ENCODE assay signal across 9 mouse cellular contexts in genomic region chr17:6697224-6697775, GRCm38 (mm10). TPM values are rescaled to one million over a fixed set of nuclear protein-coding genes. Genes with fewer than 3 reads are reported as not detected.
A peak's percentile ranks its signal among the peaks of the same experiment; 100 is the strongest.
DNase-seq lines count a peak whose midpoint lies in the region; ATAC-seq and TF ChIP-seq lines count a peak whose summit lies in the region.
"Not testable (repeated sequence)": the region's sequence is repeated elsewhere in the genome, so short reads cannot be mapped to it uniquely, and the experiment has no call there.
"Had no signal": no experiment of that assay in that cellular context is flagged by ENCODE, and none has a peak within 500 bp of the region (broad histone marks: within the 10 kb centered on the region; RNA-seq: fewer than 3 reads in every experiment).

No protein-coding gene starts in this region.

- not testable (repeated sequence) for H3K4me3 ChIP-seq in forebrain, embryonic 10.5 days; heart, embryonic 16.5 days (ENCODE audit: low read length); kidney, embryonic 15.5 days (replicated peaks); liver, adult 2 months (ENCODE audit: insufficient read depth, low read depth, low read length); midbrain, postnatal 0 days (ENCODE audit: low read depth, low read length); stomach, postnatal 0 days (ENCODE audit: low read depth, low read length)

- not testable (repeated sequence) for H3K27me3 ChIP-seq in forebrain, embryonic 10.5 days (ENCODE audit: poor library complexity, severe bottlenecking); heart, embryonic 16.5 days (ENCODE audit: control insufficient read depth, insufficient read depth, low read length); kidney, embryonic 15.5 days; liver, adult 2 months (ENCODE audit: control insufficient read depth, insufficient read depth, low read length); midbrain, postnatal 0 days (ENCODE audit: insufficient read depth, low read length); stomach, postnatal 0 days (ENCODE audit: control insufficient read depth, insufficient read depth, low read length)

- H3K4me2 ChIP-seq in heart, embryonic 16.5 days (ENCODE audit: low read depth, low read length); kidney, embryonic 15.5 days; midbrain, postnatal 0 days (ENCODE audit: low read depth, low read length, poor library complexity, severe bottlenecking); stomach, postnatal 0 days (replicated peaks; ENCODE audit: low read depth): not testable (repeated sequence)

- TF ChIP-seq CTCF in brain, embryonic 14.5 days (IDR thresholded peaks at IDR 0.05; ENCODE audit: borderline replicate concordance, extremely low read depth, insufficient read depth, insufficient read length) = peak; percentile 14; the same call in 1 of the 2 replicates
- peak; percentile 24; the same call in 1 of the 2 replicates for TF ChIP-seq CTCF in liver, adult 2 months (IDR thresholded peaks at IDR 0.05; ENCODE audit: low read depth, low read length)
- TF ChIP-seq CTCF in midbrain, postnatal 0 days (IDR thresholded peaks at IDR 0.05) = peak; percentile 61
- TF ChIP-seq CTCF in stomach, postnatal 0 days (IDR thresholded peaks at IDR 0.05; ENCODE audit: low read depth) = peak; percentile 68

- H3K79me2 ChIP-seq in liver, adult 2 months (ENCODE audit: control insufficient read depth, insufficient read depth, low read length) = not testable (repeated sequence)

- H3K36me3 ChIP-seq in forebrain, embryonic 10.5 days (replicated peaks); heart, embryonic 16.5 days (ENCODE audit: control insufficient read depth, insufficient read depth); kidney, embryonic 15.5 days; liver, adult 2 months (ENCODE audit: control insufficient read depth, insufficient read depth, low read length); midbrain, postnatal 0 days (ENCODE audit: insufficient read depth, low read length); stomach, postnatal 0 days (ENCODE audit: control insufficient read depth, insufficient read depth, low read length): not testable (repeated sequence)

- H3K9me3 ChIP-seq in forebrain, embryonic 10.5 days; heart, embryonic 16.5 days (replicated peaks; ENCODE audit: control insufficient read depth, low read length); kidney, embryonic 15.5 days (replicated peaks); midbrain, postnatal 0 days (ENCODE audit: low read length); stomach, postnatal 0 days (ENCODE audit: control insufficient read depth, low read length): not testable (repeated sequence)

- H3K27ac ChIP-seq in forebrain, embryonic 10.5 days; heart, embryonic 16.5 days (ENCODE audit: low read length); kidney, embryonic 15.5 days; liver, adult 2 months (replicated peaks; ENCODE audit: insufficient read depth, low read depth, low read length); midbrain, postnatal 0 days (ENCODE audit: low read depth, low read length); stomach, postnatal 0 days (replicated peaks): not testable (repeated sequence)

- 37% methylated on average over 4 of the region's 4 CpGs for WGBS in forebrain, embryonic 10.5 days
- WGBS in heart, embryonic 16.5 days = 38% methylated on average over 3 of the region's 4 CpGs
- 22% methylated on average over 4 of the region's 4 CpGs for WGBS in kidney, embryonic 15.5 days
- WGBS in liver, adult 2 months = 28% methylated on average over 4 of the region's 4 CpGs
- 68% methylated on average over 2 of the region's 4 CpGs for WGBS in midbrain, postnatal 0 days
- WGBS in stomach, postnatal 0 days = 57% methylated on average over 2 of the region's 4 CpGs

- not testable (repeated sequence) for H3K4me1 ChIP-seq in forebrain, embryonic 10.5 days; heart, embryonic 16.5 days (ENCODE audit: control insufficient read depth, insufficient read depth, low read length); kidney, embryonic 15.5 days; liver, adult 2 months (ENCODE audit: control insufficient read depth, insufficient read depth, low read length); midbrain, postnatal 0 days (ENCODE audit: insufficient read depth, low read length); stomach, postnatal 0 days (replicated peaks; ENCODE audit: control insufficient read depth, insufficient read depth)

- TF ChIP-seq POLR2A in brain, embryonic 14.5 days (IDR thresholded peaks at IDR 0.05; ENCODE audit: borderline replicate concordance, extremely low read depth, insufficient read depth, insufficient read length, poor library complexity, severe bottlenecking); liver, adult 2 months (IDR thresholded peaks at IDR 0.05; ENCODE audit: extremely low read depth, insufficient read depth, low read length): not testable (repeated sequence)

- DNase-seq in CD8-positive naive resting alpha-beta T cell, adult 2 months (ENCODE audit: low read depth in 2 of 2, low spot score in 2 of 2) = peak; percentile 52 to 59
- peak; percentile 42 for DNase-seq in brain, embryonic 14.5 days (ENCODE audit: low read depth)
- peak; percentile 15 for DNase-seq in forebrain, embryonic 10.5 days (ENCODE audit: extremely low spot score, low spot score)
- DNase-seq in liver, adult 2 months (ENCODE audit: extremely low read depth, low read depth, low spot score) = peak; percentile 8
- not testable (repeated sequence) for DNase-seq in midbrain, postnatal 0 days (ENCODE audit: low spot score)
- DNase-seq in stomach, postnatal 0 days (ENCODE audit: low spot score) = peak; percentile 22

- ATAC-seq in heart, embryonic 16.5 days (replicated peaks; ENCODE audit: extremely low read depth, insufficient read depth, low FRiP score) = 0 out of 2 replicates have a peak, but pooled peaks have one; percentile 30
- ATAC-seq in kidney, embryonic 15.5 days (replicated peaks; ENCODE audit: low FRiP score) = peak; percentile 69; the same call in 1 of the 2 replicates
- ATAC-seq in midbrain, postnatal 0 days (ENCODE audit: low FRiP score) = peak; percentile 61; the same call in 1 of the 2 replicates
- ATAC-seq in stomach, postnatal 0 days (ENCODE audit: low FRiP score, low TSS enrichment) = peak; percentile 82

- H3K9ac ChIP-seq in heart, embryonic 16.5 days (ENCODE audit: low read length); kidney, embryonic 15.5 days; liver, adult 2 months (ENCODE audit: low read depth, low read length); midbrain, postnatal 0 days (replicated peaks; ENCODE audit: low read length, poor library complexity, severe bottlenecking); stomach, postnatal 0 days (ENCODE audit: low read length): not testable (repeated sequence)

- TF ChIP-seq EP300 in stomach, postnatal 0 days (optimal IDR thresholded peaks at IDR 0.05) = not testable (repeated sequence)

RNA-seq across cellular contexts. Expression of gene Sytl3, which starts 38.4 kb away (rescaled TPM):
- polyA plus RNA-seq in brain, embryonic 14.5 days (2012; rRNA removed) = 0.28 and 0.77 TPM in 2 replicates
- 0.24 TPM in 1 of 2 replicates, not detected in the other for polyA plus RNA-seq in forebrain, embryonic 10.5 days (2016; fragmentation: Nextera tagmentation; extraction: Ambion mirVana)
- polyA plus RNA-seq in heart, embryonic 16.5 days (2015; fragmentation: Nextera tagmentation; extraction: Ambion mirVana) = 2.6 and 5.2 TPM in 2 replicates
- polyA plus RNA-seq in kidney, embryonic 15.5 days (2015; fragmentation: Nextera tagmentation; extraction: Ambion mirVana) = 1.1 and 1.2 TPM in 2 replicates
- 0.18 and 0.20 TPM in 2 replicates for total RNA-seq in liver, adult 2 months (2014; rRNA removed)
- polyA plus RNA-seq in liver, adult 2 months (2012; rRNA removed) = 0.11 TPM in 1 of 2 replicates, not detected in the other
- 0.33 TPM in 1 of 2 replicates, not detected in the other for total RNA-seq in midbrain, postnatal 0 days (2014; rRNA removed)
- 0.49 and 0.65 TPM in 2 replicates for polyA plus RNA-seq in midbrain, postnatal 0 days (2015; fragmentation: Nextera tagmentation; extraction: Ambion mirVana)
- polyA plus RNA-seq in stomach, postnatal 0 days (2015; fragmentation: Nextera tagmentation; extraction: Ambion mirVana) = 0.99 and 1.1 TPM in 2 replicates
- total RNA-seq: layer of hippocampus, adult 18-20 months had no signal

RNA-seq across cellular contexts. Expression of gene Dynlt1f, which starts 41.6 kb away (rescaled TPM):
- polyA plus RNA-seq in brain, embryonic 14.5 days (2012; rRNA removed) = 240 and 274 TPM in 2 replicates
- 291 and 301 TPM in 2 replicates for polyA plus RNA-seq in forebrain, embryonic 10.5 days (2016; fragmentation: Nextera tagmentation; extraction: Ambion mirVana)
- polyA plus RNA-seq in heart, embryonic 16.5 days (2015; fragmentation: Nextera tagmentation; extraction: Ambion mirVana) = 181 and 182 TPM in 2 replicates
- polyA plus RNA-seq in kidney, embryonic 15.5 days (2015; fragmentation: Nextera tagmentation; extraction: Ambion mirVana) = 234 and 259 TPM in 2 replicates
- 7.2 and 9.5 TPM in 2 replicates for total RNA-seq in liver, adult 2 months (2014; rRNA removed)
- polyA plus RNA-seq in liver, adult 2 months (2012; rRNA removed) = 4.1 and 5.3 TPM in 2 replicates
- 139 and 140 TPM in 2 replicates for total RNA-seq in midbrain, postnatal 0 days (2014; rRNA removed)
- polyA plus RNA-seq in midbrain, postnatal 0 days (2015; fragmentation: Nextera tagmentation; extraction: Ambion mirVana) = 274 and 277 TPM in 2 replicates
- polyA plus RNA-seq in stomach, postnatal 0 days (2015; fragmentation: Nextera tagmentation; extraction: Ambion mirVana) = 186 and 187 TPM in 2 replicates

Comparison
In these comparisons a context has a peak if more than half of its experiments do, and no peak if none do; other contexts are left out.
1. CTCF ChIP-seq: peak in every context shown above with its lines; median percentile 68 in stomach, postnatal 0 days; 61 in midbrain, postnatal 0 days; 24 in liver, adult 2 months; 14 in brain, embryonic 14.5 days.
2. ATAC-seq: peak in every context shown above with its lines; median percentile 82 in stomach, postnatal 0 days; 69 in kidney, embryonic 15.5 days; 61 in midbrain, postnatal 0 days; 30 in heart, embryonic 16.5 days.
3. RNA of gene Dynlt1f, which starts 41.6 kb away (polyA plus RNA-seq): 291 to 301 TPM in forebrain, embryonic 10.5 days, 274 to 277 TPM in midbrain, postnatal 0 days, 240 to 274 TPM in brain, embryonic 14.5 days, 234 to 259 TPM in kidney, embryonic 15.5 days, 186 to 187 TPM in stomach, postnatal 0 days and 181 to 182 TPM in heart, embryonic 16.5 days; 4.1 to 5.3 TPM in liver, adult 2 months; every median in the first group is over 10 times any median in the second.